Mouse (Mus musculus) kidney, postnatal 0 days (tissue): ENCODE data around the gene Olfr1175-ps. TPM values are rescaled to one million over a fixed set of nuclear protein-coding genes. Genes with fewer than 3 reads are reported as not detected.

Source experiments
- ATAC-seq: fragments of 200-750 bp; cut with Nextera tagmentation; replicated peaks from 2 replicates; pipeline ENCODE4 v1.8.0; 2017; ENCODE audit warnings: low read depth, moderate number of reproducible peaks, moderate TSS enrichment, moderate library complexity; ENCODE audit not compliant: low FRiP score
- DNase-seq: peaks from one replicate; pipeline ENCODE4 v3.0.0-alpha.2; 2016; ENCODE audit warnings: low spot score
- H3K27ac ChIP-seq: fragments of 300-500 bp; sonication (generic); 2 replicates; pipeline ENCODE4 v1.5.1; 2014; ENCODE audit warnings: mild to moderate bottlenecking
- H3K27me3 ChIP-seq: fragments of 300-500 bp; sonication (generic); 2 replicates; pipeline ENCODE4 v1.6.1; 2014; ENCODE audit warnings: low read length, mixed read lengths; ENCODE audit not compliant: insufficient read depth
- H3K36me3 ChIP-seq: fragments of 300-500 bp; sonication (generic); 2 replicates; pipeline ENCODE4 v1.6.1; 2014; ENCODE audit warnings: low read length, mixed read lengths; ENCODE audit not compliant: insufficient read depth
- H3K4me1 ChIP-seq: fragments of 300-500 bp; sonication (generic); replicated peaks from 2 replicates; pipeline ENCODE4 v1.6.1; 2014; ENCODE audit warnings: antibody characterized with exemption, low read length, mixed read lengths; ENCODE audit not compliant: insufficient read depth
- H3K4me2 ChIP-seq: fragments of 300-500 bp; sonication (generic); 2 replicates; pipeline ENCODE4 v1.6.1; 2014; ENCODE audit warnings: mild to moderate bottlenecking, low read length, moderate library complexity, mixed read lengths
- H3K4me3 ChIP-seq: fragments of 300-500 bp; sonication (generic); replicated peaks from 2 replicates; pipeline ENCODE4 v1.5.1; 2014; ENCODE audit warnings: low read depth, low read length
- H3K9ac ChIP-seq: fragments of 300-500 bp; sonication (generic); 2 replicates; pipeline ENCODE4 v1.6.1; 2014; ENCODE audit warnings: low read depth, low read length
- H3K9me3 ChIP-seq: fragments of 300-500 bp; sonication (generic); replicated peaks from 2 replicates; pipeline ENCODE4 v1.6.1; 2016; ENCODE audit warnings: low read length, inconsistent platforms, mixed read lengths
- CTCF ChIP-seq: IDR thresholded peaks from 2 replicates; pipeline ENCODE4 v1.5.1; 2016; ENCODE audit warnings: antibody characterized with exemption, low read depth, mild to moderate bottlenecking, moderate library complexity
- WGBS: fragments of 180-500 bp; shearing (Covaris S2); extraction: QIAGEN DNeasy Blood & Tissue Kit; methylation state at CpG from one replicate; pipeline ENCODE4 v1.1.7; 2014; 5-methylcytosine and 5-hydroxymethylcytosine counted together
- polyA plus RNA-seq: library from polyadenylated mRNA; unstranded; fragments of >200 nt; fragmentation: Nextera tagmentation; extraction: Ambion mirVana; gene quantifications from 2 replicates; pipeline ENCODE4 v1.2.1, GENCODE M21; 2015

The Olfr1175-ps gene
- not detected in 2 replicates for polyA plus RNA-seq

DNA sequence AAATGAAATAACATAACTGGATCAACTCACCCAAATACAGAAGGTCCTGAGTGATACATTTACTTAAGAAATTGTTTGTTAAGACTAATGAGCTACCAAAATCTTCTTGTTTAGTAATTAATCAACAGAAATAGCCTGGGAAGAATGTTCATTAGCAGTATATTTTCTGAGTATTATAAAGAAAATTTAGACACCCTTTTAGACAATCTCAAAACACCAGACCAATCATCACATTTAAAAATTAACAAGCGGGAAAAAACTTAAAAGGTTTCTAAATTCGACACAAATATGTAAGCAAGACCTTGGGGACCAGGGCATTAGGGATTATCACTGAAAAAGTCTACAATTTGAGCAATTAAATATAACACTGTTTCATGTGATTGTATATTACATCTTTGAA is at the start of gene Olfr1175-ps:
TSS of gene Olfr1175-ps (minus strand) at position 101 of the 400 bp plus-strand sequence.
- H3K9me3 ChIP-seq: no peaks in the 10 kb centered on the region
- H3K4me3 ChIP-seq: no peak within 1 kb of the TSS
- no peak within 1 kb of the TSS for H3K9ac ChIP-seq
- no peak within 1 kb of the TSS for H3K27ac ChIP-seq
- H3K4me2 ChIP-seq: no peak within 1 kb of the TSS
- 74% methylated on average over 2 of the region's 2 CpGs for WGBS
- no peak for TF ChIP-seq CTCF
- DNase-seq (no peak), ATAC-seq (no peak)
- no peaks in the 10 kb centered on the region for H3K4me1 ChIP-seq
- H3K27me3 ChIP-seq: no peaks in the 10 kb centered on the region
- H3K36me3 ChIP-seq: no peaks in the 10 kb centered on the region

DNA sequence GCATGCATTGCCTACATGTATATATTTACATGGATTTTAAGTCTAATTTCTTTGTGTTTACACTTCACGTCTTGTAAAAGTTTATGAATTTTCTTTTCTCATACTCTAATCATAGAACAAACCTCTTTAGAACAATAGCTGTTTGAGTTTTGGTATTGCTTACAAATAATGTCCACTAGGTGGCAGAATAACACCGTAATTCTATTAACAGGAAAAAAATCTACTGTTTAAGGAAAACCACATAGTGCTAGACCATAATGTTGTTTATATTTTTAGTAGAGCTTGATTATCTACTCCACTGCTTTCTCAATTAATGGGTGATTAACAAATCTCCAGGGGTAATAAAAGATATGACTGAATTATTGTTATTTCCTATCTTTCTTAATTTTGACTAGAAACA is 29.3 kb upstream of the Olfr1175-ps start:
- H3K36me3 ChIP-seq: no peaks in the 10 kb centered on the region
- no peak overlapping the region for H3K4me2 ChIP-seq
- no peaks in the 10 kb centered on the region for H3K27me3 ChIP-seq
- H3K27ac ChIP-seq: no peak overlapping the region
- DNase-seq (peak; percentile 50), ATAC-seq (no peak; the same call in 1 of the 2 replicates)
- peak; percentile 67 for TF ChIP-seq CTCF
- H3K4me1 ChIP-seq: no peaks in the 10 kb centered on the region
- H3K9ac ChIP-seq: no peak overlapping the region
- no peak overlapping the region for H3K4me3 ChIP-seq
- 2% methylated on average over 2 of the region's 2 CpGs for whole genome bisulfite sequencing
- no peaks in the 10 kb centered on the region for H3K9me3 ChIP-seq

DNA sequence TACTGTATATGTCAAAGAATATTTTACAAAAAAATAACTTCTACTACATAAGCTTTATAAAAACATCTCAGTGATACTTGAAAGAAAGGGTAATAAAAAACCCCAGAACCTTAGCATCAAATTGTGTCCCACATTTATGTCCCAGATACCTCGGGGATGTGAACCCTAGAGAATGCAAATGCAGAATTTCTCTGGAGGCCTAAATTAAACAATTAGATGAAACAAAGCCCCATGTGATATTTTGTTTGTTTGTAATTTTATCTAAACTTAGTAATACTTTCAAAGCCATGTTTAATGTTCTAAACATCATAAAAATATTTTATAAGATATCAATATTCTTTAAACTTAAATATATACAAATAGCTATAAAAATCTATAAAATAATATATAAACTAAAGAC is 19.4 kb upstream of the Olfr1175-ps start, which contains the start of gene Olfr1177-ps:
TSS of gene Olfr1177-ps (minus strand) at position 101 of the 400 bp plus-strand sequence.
- DNase-seq: no peak
- H3K27ac ChIP-seq: no peak within 1 kb of the TSS
- no peak within 1 kb of the TSS for H3K4me2 ChIP-seq
- no peaks in the 10 kb centered on the region for H3K36me3 ChIP-seq
- H3K9ac ChIP-seq: no peak within 1 kb of the TSS
- no peak for TF ChIP-seq CTCF
- no peak within 1 kb of the TSS for H3K4me3 ChIP-seq
- ATAC-seq: no peak
- 73% methylated on average over 1 of the region's 1 CpGs for WGBS
- H3K4me1 ChIP-seq: no peaks in the 10 kb centered on the region
- H3K9me3 ChIP-seq: no peaks in the 10 kb centered on the region
- no peaks in the 10 kb centered on the region for H3K27me3 ChIP-seq

DNA sequence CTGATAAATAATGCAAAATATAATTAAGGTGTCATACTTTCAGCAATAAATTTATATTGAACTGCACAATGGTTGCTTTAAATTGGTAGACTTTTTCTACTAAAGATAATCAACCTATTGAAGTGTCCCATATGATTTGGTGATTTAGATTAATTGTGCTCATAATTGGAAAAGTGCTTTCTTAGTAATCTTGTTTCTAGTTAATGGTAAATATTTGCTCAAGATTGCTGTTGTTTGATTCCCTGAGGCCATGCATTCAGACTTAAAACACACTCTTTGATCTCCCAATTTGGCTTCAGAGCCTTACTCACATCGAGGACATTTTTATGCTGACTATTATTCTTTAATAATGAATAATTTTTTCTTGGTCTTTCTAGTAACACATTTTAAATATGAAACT is 9.4 kb upstream of the Olfr1175-ps start, which contains the start of gene Olfr1176:
TSS of gene Olfr1176 (plus strand) at position 301 of the 400 bp plus-strand sequence.
- DNase-seq (no peak), ATAC-seq (no peak)
- H3K36me3 ChIP-seq: no peaks in the 10 kb centered on the region
- H3K9ac ChIP-seq: no peak within 1 kb of the TSS
- H3K4me1 ChIP-seq: no peaks in the 10 kb centered on the region
- no peak within 1 kb of the TSS for H3K4me2 ChIP-seq
- no peak for TF ChIP-seq CTCF
- H3K27ac ChIP-seq: no peak within 1 kb of the TSS
- H3K4me3 ChIP-seq: no peak within 1 kb of the TSS
- H3K27me3 ChIP-seq: no peaks in the 10 kb centered on the region
- H3K9me3 ChIP-seq: no peaks in the 10 kb centered on the region
- 66% methylated on average over 1 of the region's 1 CpGs for whole genome bisulfite sequencing

DNA sequence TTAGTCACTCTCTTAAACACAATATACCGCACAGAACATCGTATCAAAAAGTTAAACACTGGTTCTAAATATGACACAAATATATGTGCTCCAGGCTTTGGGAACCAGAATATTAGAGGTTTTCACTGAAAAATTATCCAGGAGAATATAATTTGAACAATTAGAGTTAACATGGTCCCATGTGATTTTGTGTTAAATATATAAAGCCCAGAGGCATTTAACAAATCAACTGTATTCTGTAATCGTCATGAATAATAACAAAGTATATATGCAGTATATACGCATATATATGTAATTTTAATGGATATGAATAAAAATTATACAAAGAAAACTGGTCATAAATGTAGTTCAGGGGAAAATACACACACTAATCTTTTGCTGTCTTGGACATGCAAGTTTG is 12.0 kb downstream of the Olfr1175-ps start, which contains the start of gene Olfr1174-ps:
TSS of gene Olfr1174-ps (minus strand) at position 101 of the 400 bp plus-strand sequence.
- Histone ChIP-seq H3K9me3 (no peaks in the 10 kb centered on the region), H3K4me2 (no peak within 1 kb of the TSS), H3K27me3 (no peaks in the 10 kb centered on the region), H3K27ac (no peak within 1 kb of the TSS), H3K9ac (no peak within 1 kb of the TSS), H3K4me3 (no peak within 1 kb of the TSS), H3K4me1 (no peaks in the 10 kb centered on the region), H3K36me3 (no peaks in the 10 kb centered on the region)
- ATAC-seq (no peak), DNase-seq (no peak)
- no peak for TF ChIP-seq CTCF
- WGBS: 92% methylated on average over 4 of the region's 4 CpGs

DNA sequence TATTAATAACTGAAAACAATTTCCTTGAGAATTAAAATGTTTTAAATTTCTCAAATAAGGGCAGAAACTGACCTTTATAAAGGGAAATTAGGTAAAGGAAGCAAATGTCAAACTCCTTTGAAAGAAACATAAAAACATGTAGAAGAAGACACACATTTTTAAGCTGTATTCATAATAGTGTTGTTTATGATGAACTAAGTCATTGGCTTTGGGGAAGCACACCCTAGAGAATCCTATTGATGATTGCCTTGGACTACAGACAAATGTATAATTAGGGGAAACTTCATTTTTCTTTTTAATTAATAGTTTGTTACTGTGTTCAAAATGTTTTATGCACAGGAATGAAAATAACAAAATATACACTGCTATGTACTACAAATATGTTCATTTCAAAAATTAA is 47.2 kb downstream of the Olfr1175-ps start, which contains the start of gene Olfr1173:
TSS of gene Olfr1173 (minus strand) at position 101 of the 400 bp plus-strand sequence.
- no peak for TF ChIP-seq CTCF
- H3K4me2 ChIP-seq: no peak within 1 kb of the TSS
- DNase-seq: no peak

More for the DNA sequence above, 47.2 kb downstream of the Olfr1175-ps start, which contains the start of gene Olfr1173:
- Histone ChIP-seq H3K27me3 (no peaks in the 10 kb centered on the region), H3K27ac (no peak within 1 kb of the TSS), H3K4me3 (no peak within 1 kb of the TSS), H3K9me3 (no peaks in the 10 kb centered on the region), H3K9ac (no peak within 1 kb of the TSS), H3K36me3 (no peaks in the 10 kb centered on the region), H3K4me1 (no peaks in the 10 kb centered on the region)
- ATAC-seq: no peak

Other genes starting within 250 kb of the Olfr1175-ps start
- not detected in 2 replicates for gene Olfr1164, start 233.2 kb downstream of the Olfr1175-ps start, polyA plus RNA-seq
- gene Olfr1166, start 198.9 kb downstream of the Olfr1175-ps start, polyA plus RNA-seq: not detected in 2 replicates
- not detected in 2 replicates for gene Olfr1167, start 172.0 kb downstream of the Olfr1175-ps start, polyA plus RNA-seq
- gene Olfr1168, start 145.3 kb downstream of the Olfr1175-ps start, polyA plus RNA-seq: not detected in 2 replicates
- gene Olfr1170, start 98.9 kb downstream of the Olfr1175-ps start, polyA plus RNA-seq: not detected in 2 replicates
- not detected in 2 replicates for gene Olfr1173, start 47.3 kb downstream of the Olfr1175-ps start, polyA plus RNA-seq
- not detected in 2 replicates for gene Olfr1174-ps, start 12.1 kb downstream of the Olfr1175-ps start, polyA plus RNA-seq
- gene Olfr1176, start 9.5 kb upstream of the Olfr1175-ps start, polyA plus RNA-seq: not detected in 2 replicates
- not detected in 2 replicates for gene Olfr1177-ps, start 19.3 kb upstream of the Olfr1175-ps start, polyA plus RNA-seq
- not detected in 2 replicates for gene Olfr1178, start 59.8 kb upstream of the Olfr1175-ps start, polyA plus RNA-seq
- not detected in 2 replicates for gene Olfr1179, start 79.2 kb upstream of the Olfr1175-ps start, polyA plus RNA-seq
- gene Olfr1180, start 91.9 kb upstream of the Olfr1175-ps start, polyA plus RNA-seq: not detected in 2 replicates
- not detected in 2 replicates for gene Olfr1181, start 99.0 kb upstream of the Olfr1175-ps start, polyA plus RNA-seq
- not detected in 2 replicates for gene Gm13757, start 121.9 kb upstream of the Olfr1175-ps start, polyA plus RNA-seq
- not detected in 2 replicates for gene Olfr1183, start 127.7 kb upstream of the Olfr1175-ps start, polyA plus RNA-seq
- gene Olfr1184, start 156.4 kb upstream of the Olfr1175-ps start, polyA plus RNA-seq: not detected in 2 replicates
- gene Olfr1185-ps1, start 166.1 kb upstream of the Olfr1175-ps start, polyA plus RNA-seq: not detected in 2 replicates
- gene Olfr1186, start 191.3 kb upstream of the Olfr1175-ps start, polyA plus RNA-seq: not detected in 2 replicates
- gene Olfr1188, start 229.7 kb upstream of the Olfr1175-ps start, polyA plus RNA-seq: not detected in 2 replicates